Mouse (Mus musculus) thymus, postnatal 0 days (tissue): ENCODE measurements at regions not wholly inside any gene's neighbourhood (a gene's known extent, or its start where the extent isn't known, plus 50 kb on each side); places are given as distances from the start of the nearest gene placed in this dataset.

Source experiments
- DNase-seq: peaks from one replicate; pipeline ENCODE4 v3.0.0-alpha.2; 2015; ENCODE audit warnings: low spot score

GRCm38 (mm10) chr8:125367374-125367773 is 202.2 kb downstream of the Sipa1l2 start:
- DNase-seq = no peak

GRCm38 (mm10) chr8:125365004-125365403 is 204.6 kb downstream of the Sipa1l2 start:
- no peak for DNase-seq

GRCm38 (mm10) chr8:125359456-125359855 is 210.2 kb downstream of the Sipa1l2 start:
- DNase-seq = no peak

GRCm38 (mm10) chr8:125357759-125358158 is 211.8 kb downstream of the Sipa1l2 start:
- no peak for DNase-seq

GRCm38 (mm10) chr8:125355059-125355509 is 214.5 kb downstream of the Sipa1l2 start:
- DNase-seq = no peak

- no peak for DNase-seq
These were observed 217.3 kb downstream of the Sipa1l2 start for GRCm38 (mm10) chr8:125352276-125352675.

- DNase-seq = peak; percentile 30
These were observed 218.0 kb downstream of the Sipa1l2 start for GRCm38 (mm10) chr8:125351486-125352032.

- DNase-seq = no peak
These were observed 220.2 kb downstream of the Sipa1l2 start for GRCm38 (mm10) chr8:125349290-125350025.

GRCm38 (mm10) chr8:125346182-125346581 is 223.4 kb downstream of the Sipa1l2 start:
- no peak for DNase-seq

GRCm38 (mm10) chr8:125345571-125345970 is 224.0 kb downstream of the Sipa1l2 start:
- no peak for DNase-seq

GRCm38 (mm10) chr8:125343867-125344266 is 225.7 kb downstream of the Sipa1l2 start:
- no peak for DNase-seq

- no peak for DNase-seq
These were observed 227.1 kb downstream of the Sipa1l2 start for GRCm38 (mm10) chr8:125342521-125342920.

- no peak for DNase-seq
These were observed 228.0 kb downstream of the Sipa1l2 start for GRCm38 (mm10) chr8:125341606-125342005.

- no peak for DNase-seq
These were observed 231.4 kb downstream of the Sipa1l2 start for GRCm38 (mm10) chr8:125338222-125338621.

GRCm38 (mm10) chr8:125337444-125338077 is 232.0 kb downstream of the Sipa1l2 start:
- peak; percentile 40 for DNase-seq

GRCm38 (mm10) chr8:125336799-125337198 is 232.8 kb downstream of the Sipa1l2 start:
- peak; percentile 48 for DNase-seq

- DNase-seq = no peak
These were observed 233.8 kb downstream of the Sipa1l2 start for GRCm38 (mm10) chr8:125335575-125336370.

- no peak for DNase-seq
These were observed 234.4 kb downstream of the Sipa1l2 start for GRCm38 (mm10) chr8:125335171-125335570.

GRCm38 (mm10) chr8:125330638-125331037 is 239.0 kb downstream of the Sipa1l2 start:
- no peak for DNase-seq

- DNase-seq = no peak
These were observed 241.0 kb downstream of the Sipa1l2 start for GRCm38 (mm10) chr8:125328650-125329049.

GRCm38 (mm10) chr8:125327551-125328262 is 241.9 kb downstream of the Sipa1l2 start:
- no peak for DNase-seq
